Mouse (Mus musculus): Measurements from ENCODE around the gene Eps15.

DNA sequence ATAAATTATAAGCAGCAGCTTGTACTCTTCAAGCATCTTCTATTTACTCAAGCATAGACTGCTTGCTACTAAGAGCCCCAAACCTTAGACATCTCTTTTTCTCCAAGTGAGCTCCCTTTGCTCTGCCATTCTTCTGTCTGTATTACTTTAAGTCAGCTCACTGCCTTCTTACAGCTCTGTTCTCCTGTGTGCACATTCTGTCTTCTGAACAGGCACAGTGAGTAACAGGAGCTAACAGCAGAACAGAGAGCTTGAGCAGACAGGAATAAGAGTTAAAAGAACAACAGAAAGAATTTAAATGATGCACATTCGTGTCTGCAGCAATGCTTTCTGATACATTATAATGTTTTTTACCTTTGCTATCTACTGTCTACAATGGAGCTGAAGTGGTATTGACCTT lies 61.2 kb downstream of the Eps15 start:
- TF ChIP-seq CTCF (IDR thresholded peaks at IDR 0.05; ENCODE audit: low read depth) (no peak), EP300 (IDR thresholded peaks at IDR 0.05; ENCODE audit: low read depth) (no peak)
